Mouse (Mus musculus): ENCODE data around the gene Myl6b.

Myl6b gene

DNA sequence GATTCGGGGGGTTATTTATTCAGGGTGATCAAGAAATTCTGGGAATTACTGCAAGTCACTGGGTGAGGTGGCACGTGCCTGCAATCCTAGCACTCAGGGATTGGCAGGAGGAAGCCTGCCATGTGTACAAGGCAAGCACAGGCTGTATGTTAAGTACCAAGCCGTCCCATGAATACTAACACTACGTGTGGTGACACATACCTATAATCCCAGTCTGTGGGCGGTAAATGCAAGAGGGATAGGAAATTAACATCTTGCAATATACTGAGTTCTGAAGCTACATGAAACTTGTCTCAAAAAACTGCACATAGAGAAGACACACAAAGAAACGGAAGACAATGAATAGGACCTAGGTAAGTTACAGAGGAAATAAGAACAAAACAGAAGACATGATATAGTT lies 47.5 kb downstream of the Myl6b start:
- DNase-seq (ENCODE audit: low spot score) = no peak

DNA sequence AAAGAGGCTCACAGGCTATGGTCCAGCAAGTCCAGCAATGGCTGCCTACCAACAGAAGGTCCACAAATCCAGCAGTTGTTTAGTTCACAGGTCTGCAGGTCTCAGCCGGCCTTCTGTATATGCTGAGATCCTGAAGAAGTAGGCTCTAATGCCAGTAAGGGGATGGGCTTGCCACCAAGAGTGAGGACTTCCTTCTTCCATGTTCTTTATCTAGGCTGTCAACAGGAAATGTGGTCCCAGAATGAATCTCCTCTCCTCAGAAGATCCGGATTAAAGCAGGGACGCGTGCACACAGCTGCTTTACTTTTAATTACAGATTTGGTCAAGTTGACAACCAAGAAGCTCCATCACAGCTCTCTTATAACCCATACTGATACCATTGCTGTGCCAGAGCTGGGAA lies 53.1 kb downstream of the Myl6b start:
- DNase-seq (ENCODE audit: low spot score) = no peak

DNA sequence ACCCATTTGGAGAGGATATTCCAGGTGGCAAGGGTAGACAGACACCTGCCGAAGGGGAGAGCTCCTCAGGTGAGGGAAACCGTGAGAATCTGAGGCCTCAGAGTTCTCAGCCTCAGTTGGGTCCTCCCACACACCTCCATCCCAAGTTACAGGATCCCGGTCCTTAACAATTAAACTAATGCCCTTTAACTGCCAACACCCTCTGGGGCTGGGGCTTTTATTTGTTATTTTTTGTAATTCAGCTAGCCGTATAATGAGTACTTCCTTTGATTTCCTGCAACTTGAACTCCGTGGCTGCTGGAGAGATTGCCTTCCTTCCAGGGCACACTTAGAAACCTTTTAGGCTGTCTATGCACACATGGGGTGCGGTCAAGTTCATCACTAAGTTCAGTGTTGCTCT lies 54.1 kb downstream of the Myl6b start:
- no peak for DNase-seq (ENCODE audit: low spot score)

All from ovary, postnatal 10 days (tissue).